Mouse (Mus musculus) adipocyte (in vitro differentiated cells): ENCODE results near the gene Ap2a2.
"Not testable (repeated sequence)": the region's sequence is repeated elsewhere in the genome, so short reads cannot be mapped to it uniquely, and the experiment has no call there.

Experiments used
- DNase-seq: peaks from one replicate; pipeline ENCODE4 v3.0.0-alpha.2; 2016; ENCODE audit warnings: low spot score

The Ap2a2 gene

DNA sequence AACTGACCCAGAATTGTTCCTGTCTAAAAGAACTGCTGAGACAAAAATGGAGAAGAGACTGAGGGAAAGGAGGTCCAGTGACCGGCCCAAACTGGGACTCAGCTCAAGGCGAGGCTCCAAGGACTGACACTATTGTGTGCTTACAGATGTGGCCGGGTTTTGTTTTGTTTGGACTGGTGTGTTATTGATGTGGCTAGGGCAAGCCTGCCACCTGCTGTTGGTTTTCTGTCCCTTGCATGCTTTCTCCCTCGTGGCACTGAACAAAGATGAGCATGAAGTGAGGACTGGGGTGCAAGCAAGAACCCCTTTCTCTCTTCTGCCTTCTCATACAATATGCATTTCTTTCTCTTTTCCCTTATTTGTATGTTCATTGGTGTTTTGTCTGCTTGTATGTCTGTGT is 104.2 kb downstream of the Ap2a2 start:
- peak; percentile 81 for DNase-seq

DNA sequence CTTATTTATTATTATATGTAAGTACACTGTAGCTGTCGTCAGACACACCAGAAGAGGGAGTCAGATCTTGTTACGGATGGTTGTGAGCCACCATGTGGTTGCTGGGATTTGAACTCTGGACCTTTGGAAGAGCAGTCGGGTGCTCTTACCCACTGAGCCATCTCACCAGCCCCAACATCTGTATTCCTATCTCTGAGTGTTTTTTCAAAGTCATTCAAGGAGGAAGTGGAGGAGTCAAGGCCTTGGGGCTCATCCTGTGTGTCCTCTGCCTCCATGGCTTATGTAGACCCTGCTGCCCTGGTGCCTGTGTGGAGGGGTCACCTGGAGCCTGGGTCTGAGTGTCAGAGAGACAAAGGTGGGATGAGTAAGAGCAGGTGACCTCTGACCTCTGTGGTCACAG is 107.1 kb downstream of the Ap2a2 start:
- DNase-seq, result not testable (repeated sequence)

DNA sequence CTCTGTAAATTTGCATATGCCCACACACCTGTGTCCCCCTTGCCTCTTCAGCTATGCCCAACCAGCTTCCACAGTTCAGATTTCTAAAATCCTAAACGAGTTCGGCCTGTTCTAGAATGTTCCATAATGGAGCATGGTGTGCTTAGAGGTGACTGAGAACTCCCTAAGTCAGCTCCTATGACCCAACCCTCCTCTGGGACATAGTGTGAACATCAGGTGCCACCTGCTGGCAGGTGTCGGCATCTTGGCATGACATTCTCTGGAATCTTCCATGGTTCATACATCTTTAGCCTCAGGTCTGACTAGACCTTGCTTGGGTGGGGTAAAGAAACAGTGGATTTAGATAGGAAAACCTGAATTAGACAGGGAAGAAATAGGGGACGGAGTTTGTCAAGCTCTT is 109.0 kb downstream of the Ap2a2 start:
- peak; percentile 27 for DNase-seq

DNA sequence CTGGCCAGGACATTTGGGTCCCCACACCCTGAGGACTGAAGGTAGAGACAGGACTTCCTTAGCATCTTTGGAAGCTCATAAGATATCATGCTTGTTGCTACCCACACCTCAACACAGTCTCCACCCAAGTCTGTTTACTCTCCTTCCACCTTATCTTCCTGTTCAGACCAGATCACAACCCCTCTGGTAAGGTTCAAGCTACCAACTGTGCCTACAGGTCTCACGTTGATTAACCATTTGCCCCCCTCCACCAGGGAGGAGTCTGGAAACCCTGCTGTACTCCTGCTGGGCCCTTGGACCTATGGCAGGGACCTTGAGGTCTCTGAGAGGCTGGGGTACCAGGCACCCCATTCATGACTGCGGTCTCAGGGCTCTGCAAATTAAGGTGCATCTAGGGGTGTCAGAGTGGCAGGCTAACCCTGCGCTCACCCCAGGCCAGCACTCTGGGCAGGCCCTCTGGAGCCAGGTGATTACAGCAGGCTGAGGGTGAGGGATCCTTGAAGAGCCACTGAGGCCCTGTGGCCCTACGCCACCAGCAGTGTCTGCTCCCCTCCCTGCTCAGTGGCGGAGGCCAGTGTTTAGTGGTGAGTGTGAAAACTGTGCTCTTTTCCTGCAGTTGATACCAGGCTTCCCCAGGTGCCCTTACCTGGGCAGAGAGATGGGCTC is 109.8 kb downstream of the Ap2a2 start:
- no peak for DNase-seq

DNA sequence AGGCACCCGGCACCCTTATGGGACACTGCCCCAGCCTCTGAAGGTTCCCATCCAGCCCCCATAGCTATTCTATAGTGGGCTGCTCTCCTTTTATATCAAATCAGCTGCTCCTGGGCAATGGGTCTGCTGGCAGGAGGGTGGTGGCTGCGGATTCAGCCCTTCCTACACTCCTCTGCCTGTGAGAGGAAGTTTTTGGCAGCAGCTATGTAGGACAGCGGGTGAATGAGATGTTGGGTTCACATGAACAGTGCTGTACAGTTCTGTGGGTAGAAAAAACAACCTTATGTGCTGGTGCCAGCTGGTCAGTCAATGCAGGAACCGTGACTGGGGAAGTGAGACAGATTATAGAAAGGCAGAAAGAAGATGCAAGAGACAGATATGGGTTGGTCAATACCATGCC is 116.9 kb downstream of the Ap2a2 start:
- DNase-seq, result no peak
